1 mouse cellular context compared by ENCODE assay signal in the genomic region with DNA sequence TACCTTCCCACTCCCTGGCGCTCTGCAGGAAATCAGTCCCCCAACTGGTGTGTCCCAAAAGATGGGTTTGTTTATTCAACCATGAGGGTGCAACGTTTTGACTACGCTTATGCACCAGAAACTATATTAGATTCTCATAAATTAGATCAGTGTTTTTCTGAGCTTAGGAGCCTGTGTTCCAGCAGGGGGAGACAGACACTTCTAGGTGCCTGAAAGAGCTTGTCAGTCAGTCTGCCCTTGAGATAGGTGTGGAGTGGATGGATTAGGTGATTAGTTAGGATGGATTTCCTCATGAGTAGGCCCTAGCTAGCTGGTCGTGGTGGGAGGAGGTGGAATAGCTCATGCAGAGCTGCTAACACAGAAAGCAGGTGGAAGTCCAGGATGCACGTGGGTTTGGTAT.
A peak's percentile ranks its signal among the peaks of the same experiment; 100 is the strongest.
TF ChIP-seq lines count a peak whose summit lies in the region.

No protein-coding gene starts in this region.

TF ChIP-seq in MEL, 35 proteins besides CTCF, POLR2A, EP300 and RAD21 (continued from another document):
- peak; percentile 92 for TF ChIP-seq SMC3 (IDR thresholded peaks at IDR 0.05; ENCODE audit: low read depth, low read length)
- TF ChIP-seq GABPA (IDR thresholded peaks at IDR 0.05; ENCODE audit: low read depth, low read length): no peak
- TF ChIP-seq MYC (IDR thresholded peaks at IDR 0.05; ENCODE audit: low read depth, low read length): no peak
- no peak for TF ChIP-seq UBTF (IDR thresholded peaks at IDR 0.05; ENCODE audit: borderline replicate concordance, insufficient read depth, low read depth, low read length)
- no peak for TF ChIP-seq ELF1 (IDR thresholded peaks at IDR 0.05; ENCODE audit: low read depth, low read length)
- TF ChIP-seq USF2 (IDR thresholded peaks at IDR 0.05; ENCODE audit: borderline replicate concordance in 1 of 2, insufficient read depth in 1 of 2, low read depth in 1 of 2, low read length in 2 of 2): no peak
- no peak for TF ChIP-seq NRF1 (IDR thresholded peaks at IDR 0.05; ENCODE audit: insufficient read depth, low read depth, low read length, poor library complexity, severe bottlenecking)
- no peak for TF ChIP-seq TBP (IDR thresholded peaks at IDR 0.05; ENCODE audit: low read depth, low read length)
- TF ChIP-seq ZNF384 (IDR thresholded peaks at IDR 0.05; ENCODE audit: low read depth, low read length): 0 out of 2 replicates have a peak, but pooled peaks have one; percentile 10
- TF ChIP-seq ZC3H11A (IDR thresholded peaks at IDR 0.05; ENCODE audit: low read depth, low read length): peak; percentile 74
- TF ChIP-seq CHD1 (IDR thresholded peaks at IDR 0.05; ENCODE audit: low read depth, low read length): no peak
- TF ChIP-seq MAX (IDR thresholded peaks at IDR 0.05; ENCODE audit: low read length): no peak
